Mouse (Mus musculus) frontal cortex, postnatal 36 days (tissue): ENCODE data around the gene Kcnk5.
A peak's percentile ranks its signal among the peaks of the same experiment; 100 is the strongest.

Source experiments
- DNase-seq, 2 experiments: peaks; one replicate each; pipeline ENCODE4 v3.0.0; 2022; ENCODE audit warnings: low spot score in 2 of 2

Gene Kcnk5

DNA sequence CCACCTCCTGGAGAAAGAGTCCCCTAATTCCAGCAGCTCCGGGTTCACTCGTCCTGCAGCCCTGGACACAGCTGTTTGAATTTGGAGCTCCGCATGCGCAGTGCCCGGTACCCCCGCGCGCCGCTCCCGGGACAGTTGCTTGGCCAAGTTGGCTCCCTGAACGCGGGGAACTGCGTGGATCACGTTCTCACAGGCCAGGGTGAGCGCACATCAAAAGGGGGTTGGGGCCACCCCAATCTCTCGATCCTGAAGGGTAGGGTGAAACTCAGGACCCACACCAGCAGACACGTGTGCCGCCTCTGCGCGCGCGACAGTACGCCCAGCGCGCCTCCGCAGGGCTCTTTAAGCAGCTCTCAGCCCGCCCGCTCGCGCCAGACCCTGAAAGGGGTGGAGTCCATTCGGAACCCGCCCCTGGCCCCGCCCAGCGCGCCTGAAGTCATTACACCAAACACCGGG, at the start of gene Kcnk5:
Kcnk5 (minus strand) TSS at position 344 of the 456 bp plus-strand sequence.
- DNase-seq: peak; percentile 46 to 64

DNA sequence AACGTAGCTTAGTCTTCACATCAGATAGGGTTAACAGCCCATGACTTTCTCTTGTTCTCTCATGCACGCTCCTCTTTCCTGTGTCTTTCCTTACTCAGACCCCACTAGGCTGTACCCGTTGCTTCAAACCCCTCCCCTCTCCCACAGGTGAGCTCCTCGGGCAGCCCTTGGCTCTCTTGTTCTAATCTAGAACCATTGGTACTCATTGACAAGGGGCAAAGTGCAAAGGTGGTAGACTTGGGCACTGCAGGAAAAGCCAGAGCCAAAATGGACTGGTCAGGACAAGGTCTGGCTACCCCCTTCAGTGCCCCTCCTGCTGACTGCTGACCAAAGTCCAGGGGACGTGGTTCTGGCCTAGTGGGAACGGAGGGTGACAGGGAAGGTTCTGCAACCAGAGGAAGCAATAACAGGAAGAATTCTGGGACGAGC, 48.5 kb upstream of the Kcnk5 start:
- DNase-seq: no peak

DNA sequence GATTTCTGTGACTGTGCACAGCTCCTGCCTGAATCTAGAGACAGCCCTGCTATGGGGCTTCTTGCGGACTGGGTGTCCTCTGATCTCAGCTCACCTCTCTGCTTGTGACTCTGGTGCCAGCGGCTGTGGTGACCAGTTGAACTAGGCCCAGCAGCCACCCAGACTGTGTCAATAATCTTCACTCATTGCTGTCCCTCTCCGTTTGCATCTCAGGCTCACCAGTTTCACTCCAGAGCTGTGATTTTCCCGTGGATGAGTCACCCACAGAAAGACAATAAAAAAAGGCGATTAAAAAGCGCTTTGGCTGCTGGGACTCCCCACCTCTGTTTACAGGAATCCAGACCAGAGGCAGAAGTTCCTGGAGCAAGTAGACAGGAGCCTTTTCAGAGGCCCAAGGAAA, 47.8 kb upstream of the Kcnk5 start:
- no peak for DNase-seq

DNA sequence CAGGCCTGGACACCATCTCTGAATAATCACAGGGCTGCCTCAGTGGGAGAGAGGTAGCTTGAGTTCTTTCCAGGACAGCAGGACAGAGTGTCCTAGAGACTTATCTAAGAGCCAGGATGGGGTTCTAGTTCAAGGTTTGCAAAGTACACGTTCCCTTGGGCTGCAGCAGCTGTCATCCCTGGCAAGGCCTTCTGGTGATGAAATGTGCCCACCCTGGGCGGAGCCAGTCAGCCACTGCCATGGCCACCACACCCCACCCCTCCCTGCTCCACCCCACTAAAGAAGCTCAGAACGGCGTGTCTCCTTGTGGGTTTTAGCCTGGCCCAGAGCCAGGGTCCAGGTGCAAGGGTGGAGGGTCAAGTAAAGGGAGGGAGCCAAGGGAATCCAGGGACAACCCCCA, 46.7 kb upstream of the Kcnk5 start:
- DNase-seq: no peak

DNA sequence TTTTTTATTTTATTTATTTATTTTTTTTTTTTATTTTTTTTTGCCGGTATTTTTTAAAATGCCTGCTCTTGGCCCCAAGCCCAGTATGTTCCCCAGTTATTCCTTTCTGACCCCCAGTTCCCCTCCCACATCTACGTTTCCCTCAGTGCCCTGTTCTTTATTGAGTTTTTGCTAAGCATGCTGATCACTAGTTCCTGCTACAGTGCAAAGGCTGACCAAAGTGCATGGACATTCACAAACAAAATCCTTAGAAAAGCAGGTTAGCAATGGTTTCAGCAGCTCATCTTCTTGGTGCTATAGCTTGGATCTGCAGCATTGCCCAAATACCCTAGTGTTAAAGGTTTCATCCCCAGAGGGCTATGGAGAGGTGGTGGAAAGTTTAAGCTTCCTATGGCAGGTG, 45.4 kb upstream of the Kcnk5 start:
- no peak for DNase-seq

DNA sequence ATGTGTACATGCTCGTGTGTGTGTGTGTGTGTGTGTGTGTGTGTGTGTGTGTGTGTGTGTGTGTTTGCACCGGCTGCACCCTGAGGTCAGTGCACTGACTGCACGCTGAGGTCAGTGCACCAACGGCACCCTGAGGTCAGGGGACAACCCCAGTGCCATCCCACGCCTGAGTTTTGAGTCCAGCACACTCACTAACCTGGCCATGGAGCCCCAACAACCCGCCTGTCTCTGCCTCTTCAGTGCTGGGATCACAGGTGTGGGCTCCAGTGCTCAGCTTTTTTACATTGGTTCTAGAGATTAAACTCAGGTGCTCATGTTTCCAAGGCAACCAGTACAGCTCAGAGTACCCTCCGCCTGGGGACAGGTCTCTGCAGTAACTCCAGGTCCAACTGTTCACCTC, 44.9 kb upstream of the Kcnk5 start:
- DNase-seq: no peak

DNA sequence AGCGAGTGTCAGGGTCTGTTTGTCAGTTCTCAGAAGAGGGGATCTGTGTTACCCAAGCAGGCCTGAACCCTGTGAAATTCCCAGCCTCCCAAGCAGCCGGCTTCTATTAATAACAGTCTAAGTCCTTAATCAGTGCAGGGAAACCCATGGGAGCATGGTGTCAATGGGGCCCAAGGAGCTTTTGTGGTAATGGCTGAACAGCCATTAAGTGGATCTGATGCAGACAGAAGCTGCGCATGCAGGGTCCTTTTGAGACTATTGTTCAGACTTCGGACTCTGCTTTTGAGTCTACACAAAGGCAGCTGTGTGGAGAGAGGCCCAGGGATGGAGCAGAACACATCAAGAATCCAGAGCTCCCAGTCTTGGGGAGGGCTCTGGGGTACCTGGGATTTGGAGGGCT, 43.9 kb upstream of the Kcnk5 start:
- no peak for DNase-seq

DNA sequence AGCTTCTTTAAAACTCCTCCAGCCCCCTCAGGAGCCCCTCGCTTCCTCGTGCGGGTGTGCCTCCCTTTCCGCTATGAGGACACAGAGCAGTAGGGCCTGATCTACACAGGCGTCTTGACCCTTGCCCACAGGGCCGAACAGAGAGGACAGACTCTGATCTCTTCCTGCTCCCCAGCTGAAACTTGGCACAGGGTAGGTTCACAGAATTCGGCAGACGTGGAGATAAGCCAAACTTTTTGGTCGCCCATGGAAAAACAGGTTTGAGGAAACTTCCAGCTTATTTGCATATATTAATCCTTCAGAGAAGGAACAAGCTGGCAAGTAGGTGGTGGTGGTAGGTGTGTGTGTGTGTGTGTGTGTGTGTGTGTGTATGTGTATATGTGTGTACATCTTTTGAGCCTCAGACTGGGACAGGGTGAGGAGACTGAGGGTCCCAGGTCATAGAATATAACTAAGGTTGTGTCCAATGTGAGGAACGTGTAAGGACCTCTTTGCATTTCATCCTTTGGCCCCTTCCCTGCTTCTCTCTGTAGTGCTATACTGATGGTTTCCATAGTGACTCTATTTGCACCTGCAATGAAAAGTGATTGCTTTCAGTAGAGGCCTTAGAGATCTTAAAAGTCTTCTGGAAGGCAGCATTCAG, 43.1 kb upstream of the Kcnk5 start:
- DNase-seq: no peak

DNA sequence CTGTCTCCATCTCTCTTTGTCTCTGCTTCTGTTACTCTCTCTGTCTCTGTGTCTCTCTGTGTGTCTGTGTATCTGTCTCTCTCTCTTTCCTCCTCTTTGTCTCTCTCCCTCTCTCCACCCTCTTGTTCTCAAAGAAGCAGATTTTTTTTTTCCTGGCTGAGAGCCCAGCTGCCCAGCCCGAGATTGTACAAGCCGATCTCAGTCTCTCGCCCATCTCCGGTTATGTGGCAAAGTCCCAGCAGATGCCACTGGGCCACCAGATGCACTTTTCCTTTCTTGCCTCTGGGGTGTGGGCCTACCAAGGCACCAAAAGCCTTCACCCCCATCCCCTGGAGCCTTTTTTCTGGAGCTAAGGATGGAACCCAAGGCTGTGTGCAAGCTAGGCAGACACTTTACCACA, 42.6 kb upstream of the Kcnk5 start:
- peak in 1 of 2 experiments; percentile 9 for DNase-seq

DNA sequence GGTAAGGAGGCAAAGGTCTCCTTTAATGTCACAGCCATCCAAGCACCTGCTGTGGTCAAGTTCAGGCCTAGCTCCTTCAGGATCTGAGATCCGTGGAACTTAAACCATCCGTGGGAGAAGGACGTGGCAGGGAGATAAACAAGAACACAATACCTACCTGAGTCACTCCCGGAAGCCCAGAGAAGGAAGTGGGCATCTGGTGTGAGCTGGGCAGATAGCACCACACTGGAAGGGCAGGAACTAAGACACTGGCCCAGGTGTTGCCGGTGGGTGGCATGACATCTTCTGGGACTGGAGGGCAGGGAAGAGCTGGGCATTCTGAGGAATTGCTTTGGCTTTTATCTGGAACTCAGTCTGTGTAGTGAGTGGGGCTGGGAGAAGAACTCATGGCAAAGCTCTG, 41.6 kb upstream of the Kcnk5 start:
- DNase-seq: no peak

DNA sequence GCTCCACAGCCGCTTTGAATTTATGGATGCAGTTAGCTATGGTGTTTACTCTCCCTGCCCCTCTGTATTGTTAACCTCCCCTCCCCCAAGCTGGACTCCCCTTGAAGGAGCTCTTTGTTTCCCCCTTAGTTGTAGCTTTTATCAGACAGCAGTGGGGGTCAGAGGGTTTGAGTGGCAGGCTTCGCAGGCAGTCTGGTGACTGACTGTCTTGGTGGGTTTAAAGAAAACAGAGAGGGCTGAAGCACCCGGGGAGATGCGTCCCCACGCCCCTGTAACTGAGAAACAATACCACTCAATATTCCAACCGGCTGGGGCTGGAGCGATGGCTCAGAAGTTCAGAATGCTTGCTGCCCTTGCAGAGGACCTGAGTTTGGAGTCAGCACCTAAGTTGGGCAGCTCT, 39.5 kb upstream of the Kcnk5 start:
- DNase-seq: no peak

DNA sequence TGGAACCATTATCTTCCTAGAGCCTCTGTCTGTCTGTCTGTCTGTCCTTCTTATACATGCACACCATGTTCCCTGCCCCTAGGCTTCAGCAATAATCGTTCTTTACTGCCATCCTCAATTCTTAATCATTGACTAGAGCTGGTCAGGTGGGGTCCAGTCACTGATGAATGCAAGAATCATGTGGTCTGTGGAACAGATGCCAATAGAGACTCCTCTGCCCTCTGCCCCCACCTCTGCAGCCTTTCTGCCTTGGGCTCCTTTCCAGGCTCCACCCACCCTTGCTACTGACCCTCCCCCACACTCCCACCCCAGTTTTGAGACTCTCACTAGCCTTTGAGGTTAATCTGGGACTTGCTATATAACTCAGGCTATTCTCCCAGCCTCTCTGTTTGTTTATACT, 38.2 kb upstream of the Kcnk5 start:
- DNase-seq: no peak

DNA sequence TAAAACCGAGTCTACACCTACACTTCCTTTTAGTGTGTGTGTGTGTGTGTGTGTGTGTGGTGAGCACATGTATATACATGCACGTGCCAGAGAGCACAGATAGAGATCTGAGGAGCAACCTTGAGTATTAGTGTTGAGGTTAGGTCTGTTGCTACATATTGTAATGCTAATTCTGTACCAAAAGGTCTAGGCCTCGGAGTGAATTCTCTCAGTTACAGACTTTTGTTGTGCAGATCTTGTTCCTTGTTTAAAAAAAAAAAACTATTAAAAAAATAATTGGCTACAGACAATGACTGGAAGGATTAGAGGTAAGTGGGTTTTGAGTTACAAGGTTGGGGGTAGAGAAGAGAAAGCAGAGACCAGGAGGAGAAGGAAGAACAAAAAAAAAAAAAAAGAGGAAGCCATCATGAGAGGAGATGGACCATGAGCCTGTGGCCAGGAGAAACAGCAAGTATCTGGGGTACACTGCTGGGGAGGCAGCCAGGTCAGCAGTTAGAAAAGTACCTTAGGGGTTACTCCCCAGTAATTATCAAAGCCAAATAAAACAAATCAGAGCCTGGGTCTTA, 35.8 kb upstream of the Kcnk5 start:
- DNase-seq: no peak

DNA sequence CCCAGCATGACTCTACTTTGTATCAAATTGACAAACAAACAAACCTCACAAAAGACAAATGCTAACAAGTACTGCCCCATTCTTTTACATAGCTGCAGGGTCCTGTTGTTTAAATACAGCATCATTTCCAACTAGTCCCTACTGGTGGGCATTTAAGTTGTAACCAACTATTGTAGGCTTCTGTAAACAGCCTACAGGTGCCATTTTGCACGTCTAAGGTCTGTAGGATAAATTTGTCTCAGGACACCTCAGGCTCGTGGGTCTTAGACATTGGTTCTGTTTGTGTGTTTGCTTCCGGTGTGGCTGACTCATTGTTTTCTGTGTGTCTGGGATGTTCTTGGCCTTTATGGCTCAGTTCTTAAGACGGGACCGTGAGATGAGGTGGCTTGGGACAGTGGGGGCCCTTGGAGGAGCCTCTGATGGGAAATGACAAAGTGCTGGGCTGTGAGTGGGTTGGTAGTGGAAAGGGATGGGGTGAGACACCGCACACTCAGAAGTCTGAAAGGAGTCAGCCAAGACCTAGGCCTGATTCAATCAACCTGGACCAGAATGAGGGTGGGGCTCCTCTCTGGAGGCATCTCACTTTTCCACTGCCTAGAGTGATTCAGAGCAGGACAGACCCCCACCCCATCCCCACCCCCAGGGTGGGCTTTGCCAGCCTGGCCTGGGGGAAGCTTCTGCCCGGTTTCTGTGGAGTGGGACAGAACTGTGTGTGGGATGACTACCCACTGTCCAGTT, 35.1 kb upstream of the Kcnk5 start:
- no peak for DNase-seq

DNA sequence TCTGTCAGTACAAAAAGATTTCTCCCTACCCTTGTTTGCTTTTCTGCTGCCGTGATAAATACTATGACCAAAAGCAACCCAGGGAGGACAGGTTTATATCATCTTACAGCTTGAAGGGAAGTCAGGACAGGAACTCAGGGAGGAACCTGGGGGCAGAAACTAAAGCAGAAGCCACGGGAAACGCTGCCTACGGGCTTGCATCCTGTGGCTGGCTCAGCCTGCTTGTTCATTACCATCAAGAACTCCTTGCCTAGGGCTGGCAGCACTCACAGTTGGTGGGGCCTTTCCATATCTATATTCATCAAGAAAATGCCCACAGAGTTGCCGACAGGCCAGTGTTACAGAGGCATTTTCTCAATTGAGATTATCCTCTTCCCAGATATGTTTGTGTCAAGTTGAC, 34.2 kb upstream of the Kcnk5 start:
- DNase-seq: no peak

DNA sequence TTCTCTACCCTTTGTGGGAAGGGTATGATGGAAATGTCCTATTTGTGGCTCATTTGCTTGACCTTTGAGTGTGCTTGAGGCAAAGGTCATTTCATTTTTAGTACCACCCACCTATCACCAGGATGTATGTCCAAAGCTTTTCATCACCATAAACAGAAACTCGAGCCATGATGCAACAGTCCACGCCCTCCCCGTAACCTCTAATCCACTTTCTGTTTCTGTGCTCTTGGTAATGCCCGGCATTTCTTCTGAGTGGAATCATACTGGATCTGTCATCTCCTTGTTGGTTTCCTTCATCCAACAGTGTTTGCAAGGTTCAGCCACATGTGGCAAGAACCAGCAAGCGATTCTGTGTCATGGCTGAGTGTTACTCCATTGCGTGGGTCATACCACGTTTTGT, 32.5 kb upstream of the Kcnk5 start:
- no peak for DNase-seq

DNA sequence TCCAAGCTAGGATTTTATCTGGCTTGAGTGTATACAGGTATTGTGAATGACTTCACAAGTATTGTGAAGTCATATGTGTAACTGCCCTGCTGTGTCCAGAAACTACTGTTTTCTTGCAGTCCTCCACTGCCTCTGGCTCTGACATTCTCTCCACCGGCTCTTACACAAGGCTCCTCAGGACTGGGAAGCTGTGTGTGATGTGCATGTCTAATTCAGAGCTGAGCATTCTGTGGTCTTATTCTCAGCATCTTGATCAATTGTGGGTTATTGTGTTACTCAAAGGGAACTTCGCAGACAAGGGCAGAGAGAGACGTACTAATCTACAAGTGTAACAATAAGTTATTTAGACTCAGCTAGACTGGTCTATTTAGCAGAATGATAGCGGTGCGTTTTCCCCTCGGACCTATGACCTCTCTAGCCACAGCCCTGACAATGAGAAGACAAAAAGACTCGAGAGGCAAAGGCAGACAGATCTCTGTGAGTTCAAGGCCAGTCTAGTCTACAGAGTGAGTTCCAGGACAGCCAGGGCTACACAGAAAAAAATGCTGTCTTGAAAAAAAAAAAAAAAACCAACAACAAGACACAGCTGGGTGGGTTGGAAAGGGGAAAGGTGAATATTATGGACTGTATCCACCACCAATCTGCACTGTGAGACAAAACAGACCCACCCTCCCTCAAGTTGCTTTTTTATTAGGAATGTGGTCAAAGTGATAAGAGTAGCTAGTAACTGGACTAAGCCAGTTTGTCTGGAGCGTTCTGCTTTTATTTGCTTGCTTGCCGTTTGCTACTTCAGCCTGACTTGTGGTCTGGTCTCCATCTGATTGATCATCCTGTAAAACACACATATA, 30.4 kb upstream of the Kcnk5 start:
- DNase-seq: no peak

DNA sequence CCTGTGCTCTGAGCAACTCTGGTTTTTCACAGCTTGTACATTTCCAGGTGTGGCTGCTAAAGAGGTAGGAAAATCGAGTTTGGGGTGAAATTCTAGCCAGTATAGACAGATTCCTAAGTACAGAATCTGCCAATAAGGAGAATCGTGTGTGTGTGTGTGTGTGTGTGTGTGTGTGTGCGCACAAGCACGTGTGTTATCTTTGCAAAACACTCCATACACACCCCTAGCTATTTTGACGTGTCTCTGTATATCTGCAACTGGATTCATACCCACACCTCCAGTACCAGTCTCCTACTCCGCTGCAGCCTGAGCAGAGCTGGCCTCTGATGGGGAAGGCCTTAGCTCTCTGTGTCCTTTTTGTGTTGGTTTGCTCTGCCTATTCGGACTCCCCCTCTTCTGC, 28.3 kb upstream of the Kcnk5 start:
- DNase-seq: no peak

DNA sequence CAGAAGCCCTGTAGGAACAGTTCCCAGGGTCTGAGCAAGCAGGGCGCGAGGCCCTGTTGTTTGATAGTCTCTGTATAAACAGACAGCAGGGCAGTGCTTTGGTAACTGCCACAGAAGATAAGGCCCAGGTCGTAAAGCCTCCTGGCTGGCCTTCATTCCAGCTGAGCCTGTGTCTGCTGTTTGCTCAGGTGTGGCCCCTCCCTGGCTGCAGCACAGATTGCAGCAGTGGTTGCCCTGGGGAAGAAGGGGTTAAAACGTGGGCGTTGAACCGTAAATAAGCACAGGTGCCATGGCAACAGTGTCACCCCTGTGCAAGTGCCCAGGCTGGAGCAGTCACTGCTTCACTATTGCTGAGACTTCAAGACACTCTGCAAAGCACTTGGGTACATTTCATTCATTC, 26.8 kb upstream of the Kcnk5 start:
- DNase-seq: no peak

DNA sequence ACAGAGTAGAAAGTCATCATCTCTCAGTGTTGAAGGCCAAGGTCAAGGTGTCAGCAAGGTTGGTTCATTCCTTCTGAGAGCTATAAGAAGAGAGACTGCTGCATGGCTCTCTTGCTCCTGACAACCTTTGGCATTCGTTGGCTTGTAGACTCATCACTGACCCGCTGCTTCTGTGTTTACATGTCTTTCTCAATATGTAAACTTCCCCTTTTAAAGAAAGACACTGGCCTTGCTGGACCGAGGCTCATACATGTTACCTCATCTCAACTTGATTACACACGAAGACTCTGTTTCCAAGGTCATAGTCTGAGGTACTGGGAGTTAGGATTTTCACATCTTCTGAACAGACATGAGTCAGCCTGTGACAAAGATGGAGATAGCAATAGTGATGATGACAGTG, 24.1 kb upstream of the Kcnk5 start:
- no peak for DNase-seq

DNA sequence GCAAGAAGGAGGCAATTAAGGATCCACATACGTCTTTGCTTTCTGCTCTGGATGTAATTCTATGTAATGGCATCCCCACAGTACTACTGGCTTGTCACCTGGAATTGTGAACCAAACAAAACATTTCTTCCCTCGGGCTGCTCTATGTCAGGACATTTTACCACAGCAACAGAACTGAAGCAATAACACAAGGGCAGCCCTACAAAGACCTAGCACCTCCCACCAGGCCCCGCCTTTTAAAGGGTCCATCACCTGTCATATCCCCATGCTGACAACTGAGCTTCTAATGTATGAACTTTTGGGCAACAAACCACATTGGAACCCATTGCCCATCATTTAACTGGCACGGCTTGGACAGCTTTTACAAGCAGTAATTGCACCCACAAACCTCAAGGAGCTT, 21.7 kb upstream of the Kcnk5 start:
- DNase-seq: no peak

DNA sequence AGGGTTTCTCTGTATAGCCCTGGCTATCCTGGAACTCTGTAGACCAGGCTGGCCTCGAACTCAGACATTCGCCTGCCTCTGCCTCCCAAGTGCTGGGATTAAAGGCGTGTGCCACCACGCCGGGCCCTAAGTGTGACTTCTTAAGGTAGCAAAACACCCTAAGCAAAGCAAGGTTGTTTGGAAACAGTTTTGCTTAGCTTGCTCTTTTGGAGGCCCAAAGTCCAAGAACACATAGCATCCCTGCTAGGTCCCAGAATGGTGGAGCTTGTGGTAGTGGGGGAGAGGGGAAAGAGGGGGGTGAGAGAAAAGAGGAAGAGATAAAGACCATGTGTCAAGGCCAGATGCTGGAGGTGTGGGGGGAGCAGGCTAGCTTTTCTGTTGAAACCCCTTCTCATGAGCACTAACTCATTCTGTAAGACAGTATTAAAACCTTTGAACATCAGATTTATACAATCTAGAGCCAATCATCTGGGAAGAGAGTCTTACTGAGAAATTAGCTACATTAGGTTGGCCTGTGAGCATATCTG, 21.1 kb upstream of the Kcnk5 start:
- DNase-seq: no peak
